Mouse (Mus musculus): ENCODE measurements around the gene Whrn. TPM values are rescaled to one million over a fixed set of nuclear protein-coding genes. Genes with fewer than 3 reads are reported as not detected.

Gene Whrn
- polyA plus RNA-seq, 1 experiment from 2014 or later = 14.8 TPM

DNA sequence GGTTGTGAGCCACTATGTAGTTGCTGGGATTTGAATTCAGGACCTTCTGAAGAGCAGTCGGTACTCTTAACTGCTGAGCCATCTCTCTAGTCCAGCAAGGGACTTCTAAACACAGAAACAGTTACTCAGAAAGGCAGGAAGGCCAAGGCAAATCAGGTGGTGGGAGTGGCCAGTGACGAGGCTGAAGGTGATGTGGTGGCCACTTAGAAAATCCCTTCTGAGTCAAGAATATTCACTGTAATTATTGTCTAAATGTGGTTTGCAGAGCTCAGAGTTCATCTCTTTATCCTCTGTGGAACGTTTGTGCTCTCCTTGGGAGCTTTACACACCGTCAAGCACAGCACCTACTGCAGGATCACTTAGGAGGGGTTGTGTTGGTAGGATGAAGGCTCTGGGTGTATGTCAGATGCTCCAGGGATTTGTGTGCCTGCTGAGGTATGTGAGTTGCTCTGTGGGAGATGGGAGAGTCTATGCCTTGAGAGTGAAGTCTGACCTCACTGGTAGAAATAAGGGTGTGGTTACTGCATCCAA lies 18.7 kb upstream of the Whrn start:
- no peak overlapping the region for H3K4me2 ChIP-seq
- ATAC-seq (ENCODE audit: insufficient number of reproducible peaks, insufficient read depth, low FRiP score, low TSS enrichment, low read depth) = no peak
- H3K27me3 ChIP-seq = no peaks in the 10 kb centered on the region
- 77% methylated on average over 4 of the region's 4 CpGs for WGBS
- H3K9ac ChIP-seq (replicated peaks) = no peak overlapping the region
- no peaks in the 10 kb centered on the region for H3K9me3 ChIP-seq
- H3K27ac ChIP-seq = no peak overlapping the region
- H3K4me3 ChIP-seq (replicated peaks) = no peak overlapping the region
- H3K4me1 ChIP-seq (replicated peaks) = peaks cover 12% of the 10 kb centered on the region; the same call in 1 of the 2 replicates
- no peaks in the 10 kb centered on the region for H3K36me3 ChIP-seq

DNA sequence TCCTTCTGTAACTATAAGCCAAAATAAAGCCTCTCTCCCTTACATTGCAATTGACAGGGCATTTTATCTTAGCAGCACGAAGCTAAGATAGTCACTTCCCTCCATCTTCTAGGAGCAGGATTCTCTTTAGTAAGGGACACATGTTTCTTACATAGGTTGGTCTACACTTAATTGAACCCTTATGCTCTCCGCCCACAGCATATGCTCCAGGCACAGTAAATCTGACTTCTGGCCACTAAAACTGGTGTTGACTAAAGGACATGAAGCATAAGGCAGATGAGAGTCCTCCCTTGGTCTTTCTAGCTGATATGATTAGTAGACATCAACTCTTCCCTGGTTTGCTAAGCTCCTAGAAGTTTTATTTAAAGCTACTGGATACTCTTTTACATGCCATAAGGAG lies 17.1 kb upstream of the Whrn start:
- Histone ChIP-seq H3K4me1 (replicated peaks) (peaks cover 12% of the 10 kb centered on the region; the same call in 1 of the 2 replicates), H3K27ac (no peak overlapping the region), H3K27me3 (no peaks in the 10 kb centered on the region), H3K9me3 (no peaks in the 10 kb centered on the region), H3K4me3 (replicated peaks) (no peak overlapping the region), H3K36me3 (no peaks in the 10 kb centered on the region), H3K4me2 (no peak overlapping the region), H3K9ac (replicated peaks) (no peak overlapping the region)
- ATAC-seq (ENCODE audit: insufficient number of reproducible peaks, insufficient read depth, low FRiP score, low TSS enrichment, low read depth) = no peak
- 62% methylated on average over 2 of the region's 2 CpGs for WGBS

DNA sequence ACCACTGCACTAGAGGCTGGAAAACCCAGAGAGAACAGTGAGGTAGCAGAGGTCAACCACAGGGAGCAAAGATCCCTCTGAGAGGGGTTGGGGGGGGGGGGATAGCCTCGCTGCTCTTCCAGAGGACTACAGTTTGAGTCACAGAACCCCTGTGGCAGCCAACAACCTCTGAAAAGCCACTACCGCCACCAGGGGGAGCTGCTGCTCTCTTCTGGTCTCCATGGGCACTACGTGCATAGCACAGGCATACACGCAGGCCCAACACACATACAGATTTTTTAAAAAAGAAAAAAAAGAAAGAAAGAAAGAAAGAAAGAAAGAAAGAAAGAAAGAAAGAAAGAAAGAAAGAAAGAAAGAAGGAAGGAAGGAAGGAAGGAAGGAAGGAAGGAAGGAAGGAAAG lies 12.4 kb upstream of the Whrn start:
- no peak for ATAC-seq (ENCODE audit: insufficient number of reproducible peaks, insufficient read depth, low FRiP score, low TSS enrichment, low read depth)
- Histone ChIP-seq H3K4me3 (replicated peaks) (no peak overlapping the region), H3K9ac (replicated peaks) (no peak overlapping the region), H3K27ac (no peak overlapping the region), H3K27me3 (no peaks in the 10 kb centered on the region), H3K4me1 (replicated peaks) (peaks cover 6% of the 10 kb centered on the region; the same call in 1 of the 2 replicates), H3K4me2 (no peak overlapping the region), H3K36me3 (no peaks in the 10 kb centered on the region), H3K9me3 (no peaks in the 10 kb centered on the region)
- 31% methylated on average over 4 of the region's 4 CpGs for WGBS

DNA sequence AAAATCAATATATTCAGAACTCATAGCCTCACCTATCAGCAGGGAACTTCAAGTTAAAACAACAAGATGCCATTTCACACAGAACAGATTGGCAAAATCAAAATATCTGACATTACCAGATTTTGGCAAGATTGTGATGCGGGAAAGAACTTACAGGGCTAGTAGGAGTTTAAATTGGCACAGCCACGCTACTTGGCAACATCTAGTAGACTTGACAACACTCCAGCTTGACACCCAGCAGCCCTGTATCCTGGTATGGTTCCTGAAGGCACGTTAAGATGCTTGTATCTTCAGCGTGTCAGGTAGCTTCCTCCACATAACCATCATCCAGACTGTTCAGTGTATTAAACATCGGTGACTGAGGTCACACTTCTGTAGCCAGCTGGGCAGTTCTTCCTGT lies 11.7 kb upstream of the Whrn start:
- H3K4me2 ChIP-seq = no peak overlapping the region
- no peak overlapping the region for H3K27ac ChIP-seq
- H3K9me3 ChIP-seq = no peaks in the 10 kb centered on the region
- no peaks in the 10 kb centered on the region for H3K36me3 ChIP-seq
- no peaks in the 10 kb centered on the region for H3K4me1 ChIP-seq (replicated peaks)
- H3K27me3 ChIP-seq = no peaks in the 10 kb centered on the region
- no peak overlapping the region for H3K4me3 ChIP-seq (replicated peaks)
- WGBS = 79% methylated on average over 5 of the region's 5 CpGs
- no peak for ATAC-seq (ENCODE audit: insufficient number of reproducible peaks, insufficient read depth, low FRiP score, low TSS enrichment, low read depth)
- H3K9ac ChIP-seq (replicated peaks) = no peak overlapping the region

DNA sequence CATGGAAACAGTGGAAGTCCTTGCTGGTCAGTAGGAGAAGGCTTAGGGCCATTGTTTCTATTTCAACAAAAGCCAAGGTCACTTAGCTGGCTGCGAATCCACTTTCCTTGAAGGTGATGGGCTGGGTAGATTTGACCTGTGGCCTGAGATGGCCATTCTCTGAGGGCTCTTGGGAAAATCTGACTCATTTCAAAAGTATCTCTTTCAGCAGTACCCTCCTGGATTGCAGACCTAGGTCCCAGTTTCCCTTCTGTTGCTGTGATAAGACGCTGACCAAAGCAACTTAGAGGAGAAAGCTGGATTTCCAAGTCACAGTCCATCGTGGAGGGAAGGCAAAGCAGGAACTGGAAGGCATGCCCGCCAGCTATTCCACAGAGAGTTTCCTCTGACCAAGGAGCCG lies 8.2 kb upstream of the Whrn start:
- WGBS = 78% methylated on average over 5 of the region's 5 CpGs
- no peak overlapping the region for H3K9ac ChIP-seq (replicated peaks)

DNA sequence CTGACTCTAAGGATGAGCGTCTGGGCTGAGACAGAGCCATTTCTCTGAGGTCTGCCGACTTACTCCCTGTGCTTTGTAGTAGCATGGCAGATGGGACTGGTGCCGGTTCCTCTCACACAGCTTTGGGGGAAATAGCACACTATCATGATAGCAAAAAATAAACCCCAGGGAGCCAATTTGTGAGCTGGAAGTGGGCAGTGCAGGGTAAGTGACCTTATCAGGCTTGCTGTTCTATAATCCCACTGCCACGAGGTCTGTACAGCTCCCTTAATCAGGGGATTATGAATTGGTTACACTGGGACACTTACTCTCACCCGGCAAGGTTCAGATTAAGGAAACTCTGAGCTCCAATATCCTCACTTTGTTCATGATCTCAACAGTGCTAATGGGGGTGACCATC lies 5.3 kb upstream of the Whrn start:
- Histone ChIP-seq H3K4me1 (replicated peaks) (peaks cover 5% of the 10 kb centered on the region), H3K9ac (replicated peaks) (no peak overlapping the region), H3K4me2 (no peak overlapping the region), H3K27me3 (peaks cover 11% of the 10 kb centered on the region), H3K9me3 (no peaks in the 10 kb centered on the region), H3K4me3 (replicated peaks) (no peak overlapping the region), H3K36me3 (no peaks in the 10 kb centered on the region), H3K27ac (no peak overlapping the region)
- 61% methylated on average over 5 of the region's 5 CpGs for WGBS
- ATAC-seq (ENCODE audit: insufficient number of reproducible peaks, insufficient read depth, low FRiP score, low TSS enrichment, low read depth) = no peak

More for the DNA sequence above, 8.2 kb upstream of the Whrn start:
- no peaks in the 10 kb centered on the region for H3K4me1 ChIP-seq (replicated peaks)
- H3K27ac ChIP-seq = no peak overlapping the region
- H3K4me2 ChIP-seq = no peak overlapping the region
- H3K4me3 ChIP-seq (replicated peaks) = no peak overlapping the region
- no peak for ATAC-seq (ENCODE audit: insufficient number of reproducible peaks, insufficient read depth, low FRiP score, low TSS enrichment, low read depth)
- peaks cover 11% of the 10 kb centered on the region for H3K27me3 ChIP-seq
- no peaks in the 10 kb centered on the region for H3K36me3 ChIP-seq
- no peaks in the 10 kb centered on the region for H3K9me3 ChIP-seq

DNA sequence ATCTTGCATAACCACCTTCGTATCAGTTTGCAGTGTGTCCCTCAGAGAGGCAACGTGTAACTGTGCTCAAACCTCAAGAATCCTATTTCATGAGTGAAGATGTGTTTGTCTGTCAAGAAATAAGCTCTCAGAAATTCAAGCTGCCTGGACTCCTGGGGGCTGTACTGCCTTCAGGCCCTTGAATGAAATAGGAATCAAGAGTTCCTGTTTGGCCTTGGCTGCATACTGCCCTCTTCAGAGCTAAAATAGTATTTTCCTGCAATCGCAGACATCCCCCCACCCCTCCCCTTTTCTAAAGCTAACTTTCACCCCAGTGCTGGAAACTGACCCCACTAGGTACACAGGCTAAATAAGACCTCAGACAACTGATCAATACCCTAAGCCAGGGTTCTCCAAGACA lies 2.6 kb upstream of the Whrn start:
- no peak for ATAC-seq (ENCODE audit: insufficient number of reproducible peaks, insufficient read depth, low FRiP score, low TSS enrichment, low read depth)
- WGBS = 34% methylated on average over 3 of the region's 3 CpGs

DNA sequence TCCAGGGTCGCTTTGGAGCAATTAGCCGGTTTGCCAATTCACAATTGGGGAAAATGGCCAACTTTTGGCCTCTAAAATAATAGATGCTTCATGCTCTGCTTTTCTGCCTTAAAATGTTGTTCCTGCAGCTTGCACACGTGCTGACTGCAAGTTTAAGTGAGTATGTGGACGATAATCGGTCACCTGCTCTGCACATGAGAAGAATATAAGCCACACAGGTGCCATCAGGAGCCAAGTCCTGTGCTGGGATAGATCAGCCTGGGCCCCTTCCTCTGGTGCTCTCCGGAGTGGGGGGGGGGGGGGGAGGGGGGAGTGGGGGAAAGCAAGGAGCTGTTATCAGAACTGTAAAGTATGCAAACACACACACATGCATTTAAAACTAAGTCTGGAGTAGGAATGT lies 521 bp upstream of the Whrn start:
- ATAC-seq (ENCODE audit: insufficient number of reproducible peaks, insufficient read depth, low FRiP score, low TSS enrichment, low read depth) = no peak
- Histone ChIP-seq H3K27me3 (peaks cover 24% of the 10 kb centered on the region), H3K4me2 (peak overlapping the region; percentile 96), H3K9ac (replicated peaks) (peak overlapping the region; percentile 75; the same call in 1 of the 2 replicates), H3K9me3 (no peaks in the 10 kb centered on the region), H3K27ac (peak overlapping the region; percentile 82), H3K36me3 (no peaks in the 10 kb centered on the region), H3K4me3 (replicated peaks) (peak overlapping the region; percentile 76), H3K4me1 (replicated peaks) (peaks cover 28% of the 10 kb centered on the region)
- WGBS = 11% methylated on average over 6 of the region's 6 CpGs

More for the DNA sequence above, 2.6 kb upstream of the Whrn start:
- H3K4me2 ChIP-seq = no peak overlapping the region
- H3K4me3 ChIP-seq (replicated peaks) = no peak overlapping the region
- H3K9ac ChIP-seq (replicated peaks) = no peak overlapping the region
- H3K36me3 ChIP-seq = no peaks in the 10 kb centered on the region
- H3K9me3 ChIP-seq = no peaks in the 10 kb centered on the region
- H3K27ac ChIP-seq = no peak overlapping the region
- peaks cover 20% of the 10 kb centered on the region for H3K4me1 ChIP-seq (replicated peaks)
- H3K27me3 ChIP-seq = peaks cover 24% of the 10 kb centered on the region

DNA sequence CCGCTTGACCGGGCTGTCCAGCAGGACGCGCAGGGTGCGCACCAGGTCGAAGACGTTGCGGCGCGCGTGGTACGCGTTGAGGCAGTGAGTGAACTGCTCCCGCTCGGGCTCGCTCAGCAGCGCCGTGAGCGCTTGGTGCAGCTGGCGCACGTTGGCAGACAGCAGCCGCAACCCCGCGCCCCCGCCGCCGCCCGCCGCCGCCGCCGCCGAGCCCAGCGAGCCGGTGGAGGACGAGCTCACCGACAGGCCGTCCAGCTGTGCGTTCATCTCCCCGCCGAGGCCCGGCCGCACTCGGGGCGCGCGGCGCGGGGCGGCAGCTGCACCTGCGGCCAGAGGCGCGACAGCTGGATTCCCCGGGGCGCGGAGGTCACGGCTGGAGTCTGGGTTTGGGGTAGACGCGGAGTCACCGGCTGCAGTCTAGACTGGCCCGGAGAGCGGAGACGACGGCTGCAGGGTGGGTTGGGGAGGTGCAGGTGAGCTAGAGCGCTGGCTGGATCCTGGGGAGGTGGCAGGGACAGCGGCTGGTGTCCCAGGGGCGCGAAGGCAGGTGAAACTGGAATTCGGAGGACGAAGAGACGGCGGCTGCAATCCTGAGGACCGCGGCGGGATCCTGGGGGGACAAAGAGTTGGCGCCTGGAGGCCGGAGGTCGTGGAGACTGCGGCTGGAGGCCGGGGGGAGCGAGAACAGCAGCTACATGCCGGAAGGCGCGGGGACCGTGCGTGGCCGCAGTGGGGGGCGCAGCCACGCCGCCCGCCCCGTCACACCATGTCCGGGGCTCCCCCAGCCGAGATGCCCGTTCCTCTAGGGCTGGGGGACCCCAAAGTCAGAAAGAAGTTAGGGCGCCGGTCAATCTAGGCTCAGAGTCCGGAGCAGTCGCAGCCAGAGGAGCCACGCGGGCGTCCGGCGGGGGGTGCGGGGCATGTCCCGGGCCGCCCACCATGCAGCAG lies 550 bp downstream of the Whrn start:
- peaks cover 32% of the 10 kb centered on the region for H3K4me1 ChIP-seq (replicated peaks)
- peak; percentile 56 for ATAC-seq (ENCODE audit: insufficient number of reproducible peaks, insufficient read depth, low FRiP score, low TSS enrichment, low read depth)
- under 1% methylated on average over 105 of the region's 107 CpGs for WGBS
- peak overlapping the region; percentile 75 for H3K9ac ChIP-seq (replicated peaks)
- H3K27me3 ChIP-seq = peaks cover 17% of the 10 kb centered on the region; the same call in 1 of the 2 replicates
- peak overlapping the region; percentile 96 for H3K4me2 ChIP-seq
- no peaks in the 10 kb centered on the region for H3K9me3 ChIP-seq
- H3K4me3 ChIP-seq (replicated peaks) = peak overlapping the region; percentile 76
- H3K36me3 ChIP-seq = no peaks in the 10 kb centered on the region
- H3K27ac ChIP-seq = peak overlapping the region; percentile 82; the same call in 1 of the 2 replicates

DNA sequence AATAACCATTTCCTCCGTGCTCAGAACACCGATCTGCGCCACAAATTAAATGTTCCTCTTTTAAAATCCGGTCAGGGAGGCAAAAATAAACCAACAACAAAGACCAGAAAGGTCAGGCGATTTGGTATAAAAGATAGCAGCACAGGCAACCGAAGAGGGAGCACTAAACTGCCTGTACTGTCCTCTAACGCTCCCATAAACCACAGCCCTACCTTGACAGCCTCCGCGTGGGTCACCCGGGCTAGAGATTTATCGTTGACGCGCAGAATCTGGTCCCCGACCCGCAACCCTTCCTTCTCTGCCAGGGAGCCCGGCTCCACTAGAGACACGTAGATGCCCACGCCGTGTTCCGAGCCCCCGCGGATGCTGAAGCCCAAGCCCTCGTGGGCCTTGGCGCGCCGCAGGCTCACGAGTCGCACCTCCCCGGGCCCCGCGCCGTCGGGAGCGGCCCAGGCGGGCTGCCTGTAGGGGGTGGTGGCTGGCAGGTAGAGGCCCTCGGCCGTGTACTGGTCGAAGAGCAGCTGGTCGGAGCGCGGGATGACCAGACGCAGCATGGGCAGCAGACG lies 1.3 kb downstream of the Whrn start:
- Histone ChIP-seq H3K4me3 (replicated peaks) (peak overlapping the region; percentile 76), H3K27me3 (peaks cover 13% of the 10 kb centered on the region; the same call in 1 of the 2 replicates), H3K27ac (no peak overlapping the region), H3K36me3 (0 out of 2 replicates have a peak, but pooled peaks cover under 1% of the 10 kb centered on the region), H3K4me2 (peak overlapping the region; percentile 96), H3K9me3 (no peaks in the 10 kb centered on the region), H3K9ac (replicated peaks) (peak overlapping the region; percentile 75), H3K4me1 (replicated peaks) (peaks cover 38% of the 10 kb centered on the region)
- ATAC-seq (ENCODE audit: insufficient number of reproducible peaks, insufficient read depth, low FRiP score, low TSS enrichment, low read depth) = peak; percentile 40; the same call in 1 of the 2 replicates
- 1% methylated on average over 43 of the region's 43 CpGs for WGBS
